Mouse (Mus musculus): ENCODE data around the gene Spsb2.

The Spsb2 gene

GRCm38 (mm10) chr6:124858561-124859318, 50.3 kb downstream of the Spsb2 start:
- DNase-seq, result no peak

GRCm38 (mm10) chr6:124859725-124860124, 51.3 kb downstream of the Spsb2 start:
- DNase-seq, result peak; percentile 70 to 78

All from thymus, adult 18-20 months (tissue).